Mouse (Mus musculus): ENCODE data around the gene Phtf2.
A peak's percentile ranks its signal among the peaks of the same experiment; 100 is the strongest.
"Not testable (repeated sequence)": the region's sequence is repeated elsewhere in the genome, so short reads cannot be mapped to it uniquely, and the experiment has no call there.

Phtf2 gene

DNA sequence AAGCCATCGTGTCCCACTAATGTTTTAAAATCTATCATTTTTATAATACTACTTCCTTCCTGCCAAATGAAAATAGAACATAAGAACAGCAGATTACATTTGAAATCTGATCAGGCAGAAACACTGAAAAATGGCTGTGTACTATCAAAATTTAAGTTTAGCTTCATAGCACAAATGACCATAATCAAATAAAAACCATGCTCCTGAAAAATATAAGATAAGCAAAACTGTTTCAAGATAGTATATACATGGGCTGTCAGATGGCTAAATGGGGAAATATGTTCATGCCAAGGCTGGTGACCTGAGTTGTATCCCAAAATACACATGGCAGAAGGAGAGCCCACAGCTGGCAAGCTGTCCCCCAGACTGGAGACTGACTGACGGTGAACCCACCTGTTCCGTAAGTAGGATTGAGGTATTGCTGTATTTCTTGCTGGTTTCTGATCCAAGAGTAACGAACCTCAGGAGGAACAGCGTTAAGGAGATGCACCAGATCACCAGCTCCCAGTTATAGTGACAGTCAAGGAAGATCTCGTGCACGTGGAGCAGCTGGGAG, 116.5 kb downstream of the Phtf2 start:
- DNase-seq (ENCODE audit: low spot score in 2 of 2), result no peak

DNA sequence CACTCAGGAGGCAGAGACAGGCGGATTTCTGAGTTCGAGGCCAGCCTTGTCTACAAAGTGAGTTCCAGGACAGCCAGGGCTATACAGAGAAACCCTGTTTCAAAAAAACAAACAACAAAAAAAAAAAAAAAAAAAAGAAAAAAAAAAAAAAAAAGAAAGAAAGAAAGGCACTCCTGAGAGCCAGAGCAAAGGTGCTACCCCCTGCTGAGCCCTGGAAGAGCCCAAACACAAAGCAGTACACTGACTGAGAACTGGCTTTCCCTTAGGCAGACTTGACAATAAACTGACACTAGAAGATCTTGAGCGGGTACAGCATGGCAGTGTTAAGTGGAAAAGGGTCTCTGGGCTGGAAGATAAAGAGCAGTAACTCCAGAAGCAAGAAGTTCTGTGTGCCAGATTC, 119.5 kb downstream of the Phtf2 start:
- DNase-seq (ENCODE audit: low spot score in 2 of 2), result not testable (repeated sequence)

DNA sequence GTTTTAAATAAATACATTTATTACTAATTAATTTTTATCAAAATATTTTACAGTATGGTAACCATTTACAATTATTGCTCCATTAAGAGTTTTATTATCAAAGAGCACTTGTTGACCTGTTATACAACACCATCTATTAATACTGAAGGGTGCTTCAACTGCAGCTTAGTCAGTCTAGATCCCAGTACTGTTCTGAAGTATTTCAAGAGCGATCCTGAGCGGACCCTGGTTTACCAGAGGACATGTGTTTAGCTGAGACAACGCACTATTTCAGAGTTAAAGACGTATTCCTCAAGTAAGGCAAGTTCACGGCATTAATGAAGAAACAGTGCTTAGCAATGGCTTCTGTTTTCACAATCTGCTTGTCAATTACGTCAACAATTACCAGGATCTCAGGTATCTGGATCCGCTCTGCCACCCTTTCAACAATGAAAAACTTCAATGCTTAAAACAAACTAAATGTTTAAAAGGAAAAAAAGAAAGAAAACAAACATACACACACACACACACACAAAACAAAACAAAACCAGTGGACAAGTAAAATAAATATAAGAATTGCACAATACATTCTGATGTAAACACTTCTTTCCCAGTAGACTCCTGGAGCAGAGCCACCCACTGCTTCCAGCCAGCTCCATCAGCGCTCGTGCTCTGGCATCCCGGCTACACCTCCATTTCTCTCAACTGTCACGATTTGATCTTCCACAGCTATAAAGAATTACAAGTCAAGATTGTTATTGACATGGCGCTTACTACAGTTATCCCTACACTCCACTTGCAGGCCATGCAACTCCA, 121.4 kb downstream of the Phtf2 start:
- DNase-seq (ENCODE audit: low spot score in 2 of 2), result peak in 1 of 2 experiments; percentile 6

DNA sequence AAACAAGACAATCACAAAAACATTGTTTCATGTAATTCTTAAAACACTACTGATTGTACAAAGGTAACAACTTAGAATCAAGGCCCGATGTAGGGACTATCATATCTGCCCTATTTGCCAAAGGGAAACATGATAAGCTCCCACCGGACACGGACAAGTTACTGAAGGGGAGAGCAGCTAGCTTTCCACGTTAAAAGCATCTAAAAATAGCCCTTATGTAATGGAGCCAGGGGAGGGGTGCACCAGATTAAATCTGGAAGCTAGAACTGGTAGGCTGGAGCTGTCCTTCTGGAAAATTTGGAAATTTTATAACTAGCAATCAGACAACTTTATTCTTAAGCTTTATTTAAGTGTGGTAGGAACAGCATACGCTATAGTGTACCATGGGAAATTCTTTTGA, 122.2 kb downstream of the Phtf2 start:
- no peak for DNase-seq (ENCODE audit: low spot score in 2 of 2)

DNA sequence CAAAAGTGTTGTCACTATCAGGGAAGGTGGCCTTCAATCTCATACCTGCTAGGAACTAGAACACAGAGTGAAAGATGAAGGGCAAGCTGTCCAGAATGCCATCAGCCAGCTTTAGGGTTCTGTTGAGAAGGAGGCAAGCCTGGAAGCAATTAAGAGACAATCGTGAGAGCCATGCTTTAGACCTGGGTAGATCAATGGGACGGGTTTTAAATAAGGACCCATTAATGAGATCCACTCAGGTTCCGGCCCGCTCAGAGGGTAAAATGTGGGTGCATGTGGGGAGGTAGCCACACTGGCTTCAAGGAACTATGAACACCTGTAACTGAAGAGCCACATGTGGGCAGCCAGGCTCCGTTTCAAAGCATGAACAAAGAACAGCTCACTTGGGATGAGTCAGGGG, 128.0 kb downstream of the Phtf2 start:
- DNase-seq (ENCODE audit: low spot score in 2 of 2), result no peak

DNA sequence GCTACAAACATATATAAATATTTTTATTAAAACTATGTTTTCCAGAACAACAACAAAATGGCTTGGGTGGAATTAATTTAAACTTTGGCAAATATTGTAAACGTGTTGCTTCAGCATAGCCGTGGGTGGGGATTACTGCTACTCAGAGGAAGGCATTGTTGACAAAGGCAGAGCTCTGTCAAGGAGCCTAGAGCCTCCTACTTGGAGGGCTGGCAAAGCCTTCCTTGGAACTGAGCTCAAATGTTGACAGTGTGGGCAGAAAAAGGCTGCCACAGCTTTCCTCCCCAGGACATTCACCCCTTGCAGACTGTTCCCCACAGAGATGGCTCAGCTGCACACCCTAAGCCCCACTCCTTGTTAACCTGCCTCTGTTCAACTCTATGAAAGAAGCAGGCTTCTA, 128.8 kb downstream of the Phtf2 start:
- no peak for DNase-seq (ENCODE audit: low spot score in 2 of 2)

DNA sequence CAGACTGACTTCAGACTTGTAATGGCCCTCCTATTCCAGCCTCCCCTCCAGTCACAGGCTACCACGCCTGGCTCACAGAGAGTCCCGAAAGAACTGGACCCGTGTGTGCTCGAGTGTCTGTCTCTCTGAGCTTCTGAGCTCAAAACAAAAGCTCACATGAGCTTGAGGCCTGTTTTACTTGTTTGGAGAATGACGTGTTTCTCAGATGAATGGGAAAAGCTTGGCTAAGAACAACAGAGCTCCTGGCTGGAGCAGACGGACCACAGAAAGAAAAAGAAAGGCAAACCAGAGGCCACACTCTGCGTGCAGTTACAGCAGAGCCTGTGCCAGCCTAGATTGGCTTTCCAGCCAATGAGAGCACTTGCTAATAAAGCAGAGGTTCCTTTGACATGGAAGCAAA, 130.2 kb downstream of the Phtf2 start:
- DNase-seq (ENCODE audit: low spot score in 2 of 2), result peak in 1 of 2 experiments; percentile 6

DNA sequence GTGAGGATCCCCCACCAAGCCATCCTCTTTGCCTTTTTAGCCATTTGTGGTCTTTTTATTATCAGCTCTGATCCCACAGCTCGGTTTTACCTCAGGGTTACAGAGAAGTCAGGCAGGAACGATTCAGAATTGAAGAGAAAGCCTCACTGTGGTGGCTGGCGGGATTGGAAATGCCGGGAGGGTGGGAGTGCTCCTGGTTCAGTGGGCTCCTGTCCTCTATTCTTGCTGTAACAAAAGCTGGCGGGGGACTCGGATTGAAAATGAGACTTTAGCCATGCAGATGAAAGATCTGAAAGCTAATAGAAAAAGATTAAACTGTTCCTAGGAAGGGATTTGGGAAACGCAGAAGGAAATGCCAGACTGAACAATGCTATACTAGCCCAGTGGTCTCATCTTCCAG, 130.9 kb downstream of the Phtf2 start:
- no peak for DNase-seq (ENCODE audit: low spot score in 2 of 2)

DNA sequence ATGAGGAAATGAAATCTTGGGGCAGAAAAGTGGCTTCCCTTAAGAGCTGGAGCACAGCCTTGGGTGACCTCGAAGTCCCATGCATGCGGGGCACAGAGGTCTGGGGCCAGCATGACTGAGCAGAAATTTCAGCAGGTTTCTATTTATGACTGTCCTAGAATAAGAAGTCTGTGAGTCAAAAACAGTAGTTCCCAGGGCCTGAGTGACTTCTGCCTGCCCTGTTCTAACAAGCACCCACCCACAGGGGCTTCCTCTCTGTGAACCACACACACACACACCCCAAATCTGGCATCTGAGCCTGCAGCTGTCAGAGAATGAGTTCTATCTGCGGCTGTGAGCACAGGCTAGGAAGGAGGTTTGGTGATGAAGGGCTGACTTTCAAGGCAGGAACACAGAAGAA, 132.4 kb downstream of the Phtf2 start:
- DNase-seq (ENCODE audit: low spot score in 2 of 2), result no peak

DNA sequence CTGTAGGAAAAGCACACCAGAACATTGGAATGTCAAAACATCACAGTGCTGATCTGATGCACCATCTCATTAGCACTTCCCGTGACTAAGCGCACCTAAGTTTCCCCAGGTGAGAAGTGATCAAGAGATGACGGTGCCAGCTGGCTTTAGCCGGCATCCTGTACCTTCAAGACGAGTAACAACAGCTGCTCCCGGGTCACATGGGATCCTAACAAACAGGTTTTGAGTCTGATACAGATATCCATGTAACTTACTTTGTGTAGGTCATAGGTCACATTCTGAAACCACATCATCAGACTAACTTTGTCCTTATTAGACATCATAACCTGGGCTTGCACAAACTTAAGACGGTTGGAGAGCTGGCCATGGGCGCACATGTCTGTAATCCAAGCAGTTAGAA, 133.1 kb downstream of the Phtf2 start:
- DNase-seq (ENCODE audit: low spot score in 2 of 2), result no peak

DNA sequence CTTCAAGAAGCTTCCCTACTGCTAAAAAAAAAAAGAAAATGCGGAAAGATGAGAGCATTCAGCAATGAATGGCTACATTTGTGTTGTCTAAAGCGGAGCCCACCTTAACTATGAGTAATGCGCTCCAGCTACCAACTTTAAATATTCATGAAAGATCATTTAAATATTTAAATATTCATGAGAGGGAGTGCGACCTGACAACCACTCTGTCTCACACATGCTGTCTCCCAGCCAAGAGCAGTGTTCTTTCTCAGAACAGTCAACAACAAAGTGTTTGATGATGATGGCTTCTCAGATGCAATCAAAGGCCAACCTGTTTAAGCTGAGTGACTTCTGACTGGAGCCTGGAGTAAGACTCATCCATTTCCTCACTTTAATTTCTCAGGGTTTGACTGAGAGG, 133.8 kb downstream of the Phtf2 start:
- no peak for DNase-seq (ENCODE audit: low spot score in 2 of 2)

DNA sequence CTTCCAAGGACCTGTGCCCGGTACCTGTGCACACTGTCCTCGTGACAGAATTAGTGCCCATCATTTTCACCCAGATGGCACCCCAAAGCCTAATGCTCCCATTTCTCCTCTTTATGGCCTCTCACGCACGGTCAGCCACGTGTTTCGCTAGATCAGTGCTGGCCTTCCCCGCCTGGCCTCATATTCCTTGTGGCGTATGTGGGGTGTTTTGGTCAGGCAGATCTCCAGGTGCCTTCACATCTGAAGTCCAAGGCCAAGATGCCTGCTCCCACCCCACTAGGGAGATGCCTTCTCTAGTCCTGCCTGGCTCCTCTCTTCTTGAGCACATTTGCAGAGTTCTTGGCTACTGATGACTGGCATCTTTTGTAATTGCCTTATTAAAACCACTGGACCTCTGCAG, 140.0 kb downstream of the Phtf2 start:
- no peak for DNase-seq (ENCODE audit: low spot score in 2 of 2)

DNA sequence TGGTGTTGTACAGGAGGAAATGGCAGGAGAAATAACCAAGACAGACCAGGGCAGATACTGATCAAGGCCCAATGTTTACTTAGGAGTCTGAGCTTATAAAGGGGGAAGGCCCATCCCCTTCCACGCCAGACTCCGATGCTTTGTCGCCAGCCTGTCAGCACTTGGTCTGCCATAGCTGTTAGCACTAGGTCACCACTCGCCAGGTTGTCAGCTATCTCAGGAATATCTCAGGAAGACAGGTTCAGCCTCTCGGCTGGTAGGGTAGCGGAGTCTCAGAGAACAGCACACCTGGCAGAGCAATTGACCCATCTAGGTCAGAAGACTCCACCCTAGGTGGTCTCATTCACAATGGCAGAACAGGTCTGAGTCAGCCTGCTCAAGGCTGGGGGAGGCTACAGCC, 140.7 kb downstream of the Phtf2 start:
- no peak for DNase-seq (ENCODE audit: low spot score in 2 of 2)

DNA sequence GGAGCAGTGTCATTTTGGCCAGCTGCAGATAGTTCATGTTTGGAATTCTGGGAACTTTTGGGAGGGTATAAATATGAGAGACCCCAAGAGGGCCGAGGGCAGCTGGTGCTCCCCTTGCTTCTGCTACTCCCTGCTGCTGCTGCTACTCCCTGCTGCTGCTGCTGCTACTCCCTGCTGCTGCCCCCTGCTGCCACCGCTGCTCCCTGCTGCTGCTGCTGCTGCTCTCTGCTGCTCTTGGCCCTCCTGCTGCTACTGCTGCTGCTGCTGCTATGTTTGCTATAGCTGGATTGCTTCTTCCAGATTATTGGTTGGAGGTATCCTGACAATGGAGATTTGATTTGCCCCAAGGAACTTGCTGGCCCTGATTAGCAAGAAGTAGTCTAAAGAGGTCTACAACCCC, 143.1 kb downstream of the Phtf2 start:
- DNase-seq (ENCODE audit: low spot score in 2 of 2), result no peak

DNA sequence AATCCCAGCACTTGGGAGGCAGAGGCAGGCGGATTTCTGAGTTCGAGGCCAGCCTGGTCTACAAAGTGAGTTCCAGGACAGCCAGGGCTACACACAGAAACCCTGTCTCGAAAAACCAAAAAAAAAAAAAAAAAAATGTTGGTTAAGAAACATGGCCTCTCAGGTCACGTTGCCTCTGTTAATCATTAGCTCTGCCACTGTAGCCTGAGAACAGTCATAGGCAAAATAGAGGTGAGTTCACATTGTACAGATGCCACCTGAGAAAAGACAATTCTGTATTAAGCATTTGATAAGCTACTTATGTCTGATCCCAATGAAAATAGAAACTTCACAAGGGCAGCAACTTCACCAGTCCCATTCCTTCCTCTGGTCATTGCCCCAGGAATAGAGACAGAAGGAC, 158.7 kb downstream of the Phtf2 start:
- DNase-seq (ENCODE audit: low spot score in 2 of 2), result not testable (repeated sequence)

DNA sequence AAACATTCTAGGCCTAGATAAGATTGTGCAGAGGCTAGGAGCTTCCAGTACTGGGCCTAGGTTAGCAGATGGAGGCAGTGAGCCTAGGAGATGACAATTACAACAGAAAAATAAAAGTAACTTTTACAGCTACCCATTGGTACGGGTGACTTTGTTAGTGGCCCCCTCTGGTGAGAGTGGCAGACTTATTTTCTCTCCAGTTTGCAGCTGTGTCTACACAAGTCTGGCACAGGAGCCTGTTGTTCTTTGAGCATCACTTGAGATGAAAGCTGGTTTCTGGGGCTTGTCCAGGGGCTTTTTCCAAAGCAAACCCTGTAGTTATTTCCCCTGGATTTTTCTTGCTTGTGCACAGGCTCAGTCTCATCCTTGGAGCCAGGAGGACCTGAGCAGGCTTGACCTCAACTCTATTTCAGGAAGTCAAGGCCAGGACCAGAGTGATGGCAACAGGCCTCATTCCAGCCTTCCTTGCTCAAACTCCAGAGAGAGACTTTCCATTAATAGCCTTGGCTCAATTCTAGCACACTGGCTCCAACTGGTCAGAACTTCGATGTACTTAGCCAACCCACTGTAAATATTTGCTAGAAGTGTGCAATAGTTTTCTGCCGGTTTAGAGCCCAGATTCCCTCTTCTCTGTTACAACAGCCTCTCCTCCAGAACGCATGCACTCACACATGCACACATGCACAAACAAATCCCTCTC, 161.6 kb downstream of the Phtf2 start:
- peak; percentile 5 to 28 for DNase-seq (ENCODE audit: low spot score in 2 of 2)

DNA sequence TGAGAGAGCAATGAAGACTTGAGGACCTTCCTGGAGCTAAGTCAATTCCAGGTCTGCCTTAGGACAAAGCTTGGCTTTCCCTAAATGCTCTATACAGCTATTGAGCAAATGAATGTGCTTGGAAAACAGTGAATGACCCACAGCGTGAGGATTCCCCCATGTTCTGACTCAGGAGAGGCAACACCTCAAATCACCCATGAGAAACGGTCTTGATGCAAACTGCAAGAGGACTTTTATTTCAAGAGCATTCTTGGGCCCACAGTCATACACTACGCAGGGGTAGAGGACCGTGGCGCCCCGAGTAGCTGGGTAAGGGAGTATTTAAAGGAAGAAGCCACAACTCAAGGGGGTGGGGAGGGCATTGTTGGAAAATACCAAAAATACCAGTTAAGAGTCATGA, 165.9 kb downstream of the Phtf2 start:
- DNase-seq (ENCODE audit: low spot score in 2 of 2), result not testable (repeated sequence)

DNA sequence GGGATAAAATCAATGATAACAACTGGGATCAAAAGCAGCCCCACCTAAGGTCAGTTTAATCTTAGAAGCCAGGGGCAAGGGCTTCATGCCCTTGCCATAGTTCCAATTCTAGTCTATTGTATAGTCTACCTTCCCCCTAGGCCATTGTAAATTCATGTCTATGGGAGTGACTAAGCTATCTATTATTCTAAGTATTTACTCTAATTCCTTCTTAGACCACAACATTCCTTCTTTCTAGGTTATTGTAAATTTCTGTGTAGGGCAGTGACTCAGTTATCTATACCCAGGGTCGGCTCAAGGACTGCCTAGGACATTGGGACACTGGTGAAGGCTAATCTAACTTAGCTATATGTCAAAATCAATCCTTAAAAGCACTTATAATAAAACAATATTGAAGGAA, 167.3 kb downstream of the Phtf2 start:
- DNase-seq (ENCODE audit: low spot score in 2 of 2), result not testable (repeated sequence)

DNA sequence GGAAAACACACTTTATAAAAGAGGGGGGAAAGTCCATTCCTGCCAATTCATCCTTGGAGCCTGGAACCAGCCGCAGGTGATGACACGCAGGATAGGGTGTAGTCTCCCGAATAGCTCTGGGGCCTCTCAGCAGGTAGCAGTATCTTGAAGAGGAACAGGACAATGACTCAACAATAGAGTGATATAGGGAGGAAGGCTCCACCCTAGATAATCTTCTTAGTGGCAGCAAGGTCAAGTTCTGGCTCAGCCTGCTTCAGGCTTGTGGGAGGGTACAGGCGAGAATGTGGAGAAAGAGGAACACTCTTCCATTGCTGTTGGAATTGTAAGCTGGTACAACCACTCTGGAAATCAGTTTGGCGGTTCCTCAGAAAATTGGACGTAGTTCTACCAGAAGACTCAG, 171.1 kb downstream of the Phtf2 start:
- DNase-seq (ENCODE audit: low spot score in 2 of 2), result not testable (repeated sequence)

All from urinary bladder, postnatal 36 days (tissue).